Mouse (Mus musculus) urinary bladder, postnatal 0 days (tissue): ENCODE data around the gene Cfap300. TPM values are rescaled to one million over a fixed set of nuclear protein-coding genes. Genes with fewer than 3 reads are reported as not detected.

Source experiments
- polyA plus RNA-seq: library from polyadenylated mRNA; unstranded; fragments of >200 nt; fragmentation: Nextera tagmentation; extraction: Ambion mirVana; gene quantifications from 2 replicates; pipeline ENCODE4 v1.2.1, GENCODE M21; 2015

Gene Cfap300
- 3.4 and 3.8 TPM in 2 replicates for polyA plus RNA-seq

GRCm38 (mm10) chr9:8042338-8043043, at the start of gene Cfap300:
Gene Cfap300, minus strand, starts transcription at chr9:8042823.

GRCm38 (mm10) chr9:8004370-8004991, 38.1 kb downstream of the Cfap300 start, which contains the start of gene Yap1:
Gene Yap1, minus strand, starts transcription at chr9:8004596.

Other genes with a start within 250 kb of the Cfap300 start
- 14.9 and 15.6 TPM in 2 replicates for gene Birc2, start 205.8 kb downstream of the Cfap300 start, polyA plus RNA-seq
- gene Birc3, start 169.6 kb downstream of the Cfap300 start, polyA plus RNA-seq = 6.2 TPM in 2 replicates
- gene Yap1, start 38.2 kb downstream of the Cfap300 start, polyA plus RNA-seq = 14.9 and 17.4 TPM in 2 replicates
- 0.52 and 0.58 TPM in 2 replicates for gene Cep126, start 91.5 kb upstream of the Cfap300 start, polyA plus RNA-seq